Mouse (Mus musculus): ENCODE measurements around the gene Batf2. TPM values are rescaled to one million over a fixed set of nuclear protein-coding genes. Genes with fewer than 3 reads are reported as not detected.
"Not testable (repeated sequence)": the region's sequence is repeated elsewhere in the genome, so short reads cannot be mapped to it uniquely, and the experiment has no call there.

Gene Batf2
- total RNA-seq (2021): 1 to 10 TPM in 1 of 2 experiments, under 1 TPM in 1; 0.57 to 1.6 TPM
- long read RNA-seq, experiment 1, partial matches to known transcripts: 0 of 2 reads
- long read RNA-seq, experiment 1, other reads (novel, unspliced or antisense): 2 of 2 reads
- long read RNA-seq, experiment 2, partial matches to known transcripts: 0 of 2 reads
- long read RNA-seq, experiment 2, other reads (novel, unspliced or antisense): 1 of 2 reads

DNA sequence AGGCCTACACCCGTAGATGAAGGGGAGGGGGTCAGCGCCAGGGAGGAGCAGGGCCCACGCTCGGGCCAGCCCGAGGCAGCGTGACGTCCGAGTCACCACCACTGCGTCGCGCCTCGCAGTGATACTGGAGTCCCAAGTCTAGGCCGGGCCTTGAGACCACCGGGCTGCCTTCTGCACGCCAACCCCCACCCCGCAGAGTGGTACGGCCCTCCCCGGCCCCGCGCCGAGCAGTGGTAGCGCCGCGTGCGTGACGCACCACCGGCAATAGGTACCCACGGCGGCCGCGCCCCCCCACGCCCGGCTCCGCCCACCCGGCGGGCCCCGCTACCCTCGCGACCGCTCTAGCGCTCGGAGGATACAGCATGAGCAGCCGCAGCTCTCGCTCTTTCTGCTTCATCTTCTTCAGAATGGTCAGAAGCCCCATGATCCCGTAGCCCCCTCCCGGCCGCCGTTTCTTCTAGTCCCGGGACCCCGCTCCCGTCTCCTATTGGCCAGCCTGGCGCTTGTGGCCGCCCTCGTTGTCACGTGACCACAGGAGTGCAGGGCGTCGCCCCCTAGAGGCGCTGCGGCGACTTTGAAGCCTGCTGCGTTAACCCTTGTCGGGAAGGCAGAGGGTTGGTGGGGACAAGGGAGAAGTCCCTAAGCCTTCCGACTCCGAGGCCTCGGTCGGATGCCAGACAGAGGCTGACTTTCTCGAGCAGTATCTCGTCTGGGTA lies at the start of gene Batf2:
TSS of gene Batf2 (plus strand) at position 306 of the 716 bp plus-strand sequence.
- peak; percentile 93 for DNase-seq

DNA sequence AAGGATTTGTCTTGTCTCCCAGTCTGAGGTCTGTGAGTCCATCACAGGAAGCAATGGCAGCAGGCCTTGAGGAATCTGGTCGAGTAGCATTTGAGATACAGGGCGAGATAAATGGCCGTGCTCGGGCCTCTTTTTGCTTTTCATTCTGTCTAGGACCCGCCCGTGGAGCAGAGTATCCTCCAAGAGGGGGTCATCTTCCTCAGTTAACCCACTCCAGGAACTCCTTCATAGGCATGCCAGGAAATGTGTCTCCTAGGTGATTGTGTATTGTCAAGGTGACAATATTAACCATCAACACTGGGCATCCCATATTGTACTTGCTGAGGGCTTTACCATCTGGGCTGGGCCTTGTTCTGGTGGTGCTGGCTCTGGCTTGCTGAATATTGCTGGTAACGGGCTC lies 46.7 kb upstream of the Batf2 start, which contains the start of gene AC131692.1:
TSS of gene AC131692.1 (plus strand) at position 301 of the 400 bp plus-strand sequence.
- DNase-seq: no peak

DNA sequence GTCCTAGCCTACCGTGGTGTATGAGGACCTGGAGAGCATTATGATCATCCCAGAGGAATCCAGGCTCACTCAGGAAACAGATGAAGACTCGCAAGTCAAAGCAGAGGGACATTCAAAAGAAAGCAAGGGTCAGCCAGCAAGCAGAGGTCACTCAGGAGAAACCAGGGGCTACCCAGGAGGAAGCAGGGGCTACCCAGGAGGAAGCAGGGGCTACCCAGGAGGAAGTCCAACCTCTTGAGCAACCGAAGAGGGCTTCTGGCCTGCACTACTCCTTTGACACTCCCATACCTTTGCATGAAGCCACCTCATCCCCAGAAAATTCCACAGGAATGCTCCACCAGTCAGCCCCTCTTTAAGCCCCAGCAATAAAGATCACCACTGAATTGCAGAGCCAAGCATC lies 42.9 kb upstream of the Batf2 start:
- no peak for DNase-seq

DNA sequence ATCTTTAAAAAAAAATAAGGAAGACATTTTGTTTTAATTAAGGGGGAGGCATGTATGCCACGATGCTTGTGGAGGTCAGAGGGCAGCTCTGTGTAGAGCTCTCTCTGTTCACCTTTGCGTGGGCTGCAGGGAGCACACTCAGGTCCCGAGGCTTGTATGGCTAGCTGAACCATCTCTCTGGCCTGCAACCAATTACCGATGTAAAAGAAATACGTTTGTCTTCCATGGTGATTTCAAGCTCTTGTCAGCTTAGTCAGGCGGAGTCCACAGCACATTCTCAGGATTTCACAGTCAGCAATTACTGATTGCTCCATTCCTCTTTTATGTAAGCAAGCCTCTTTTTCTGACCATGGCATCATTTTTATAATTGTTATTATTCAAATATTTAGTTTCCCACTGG lies 39.6 kb upstream of the Batf2 start:
- no peak for DNase-seq

DNA sequence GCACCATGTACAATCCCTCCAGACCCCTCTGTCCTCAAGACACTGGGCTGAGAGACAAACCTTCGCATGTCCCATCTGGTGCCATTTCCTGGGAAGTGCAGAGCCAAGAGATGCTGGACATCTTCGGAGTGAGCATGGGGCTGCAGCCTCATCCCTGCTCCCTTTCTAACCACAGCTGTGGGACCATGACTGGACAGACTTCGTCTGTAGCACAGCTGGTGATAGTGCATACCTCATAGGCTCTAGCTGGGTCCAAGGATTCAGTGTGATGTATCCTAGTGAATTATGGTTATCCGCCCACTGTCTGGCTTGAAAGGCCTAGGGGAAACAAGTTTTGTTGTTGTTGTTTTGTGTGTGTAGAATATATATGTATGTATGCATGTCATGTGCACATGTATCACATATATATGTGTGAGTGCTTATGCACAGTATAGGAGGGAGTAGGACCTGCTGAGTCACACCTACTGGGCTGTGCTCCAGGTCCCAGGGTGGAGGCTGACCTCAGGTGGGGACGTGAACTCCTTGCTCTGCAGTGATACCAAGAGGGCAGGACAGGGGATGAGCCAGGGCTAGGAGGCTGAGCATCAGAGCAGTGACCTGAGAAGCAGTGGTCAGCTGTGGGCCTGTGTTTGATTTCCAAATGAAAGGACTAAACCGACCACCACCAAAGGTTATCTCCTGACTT lies 38.5 kb upstream of the Batf2 start:
- no peak for DNase-seq

DNA sequence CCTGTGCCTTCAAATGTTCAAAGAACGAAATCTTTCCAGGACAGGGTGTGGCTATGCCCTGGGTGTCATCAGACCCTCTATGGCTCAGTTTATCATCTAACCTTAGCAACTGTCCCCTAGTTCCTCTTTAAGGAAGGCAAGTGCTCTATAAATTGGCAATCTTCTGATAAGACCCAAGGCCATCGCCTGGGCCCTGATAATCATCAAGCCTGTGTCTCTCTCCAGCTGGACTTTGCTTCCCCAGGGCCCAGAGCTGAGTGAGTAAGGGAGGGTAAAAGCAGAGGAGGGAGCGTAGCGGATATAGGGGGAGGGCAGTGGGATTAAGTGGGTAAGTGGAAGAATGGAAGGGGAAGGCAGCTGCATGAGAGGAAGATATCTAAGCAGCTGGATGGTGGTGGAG lies 36.3 kb upstream of the Batf2 start:
- DNase-seq: no peak

DNA sequence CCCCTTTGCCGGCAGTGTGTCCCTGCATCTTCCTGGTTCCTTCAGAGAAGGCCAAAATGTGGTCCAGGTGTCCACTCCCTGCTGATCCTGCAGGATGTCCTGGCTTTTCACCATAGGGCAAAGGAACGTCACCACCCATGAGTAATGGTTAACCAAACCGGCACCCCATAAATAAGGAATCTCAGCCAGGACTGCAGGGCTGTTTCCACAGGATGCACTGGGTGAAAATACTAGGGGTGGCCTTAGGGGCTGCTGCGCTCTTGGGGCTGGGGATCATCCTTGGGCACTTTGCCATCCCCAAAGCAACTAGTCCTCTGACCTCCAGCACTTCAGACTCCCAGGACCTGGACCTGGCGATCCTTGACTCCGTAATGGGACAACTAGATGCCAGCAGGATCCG lies 35.2 kb upstream of the Batf2 start, which contains the start of gene Naaladl1:
TSS of gene Naaladl1 (plus strand) at position 197 of the 400 bp plus-strand sequence.
- no peak for DNase-seq

DNA sequence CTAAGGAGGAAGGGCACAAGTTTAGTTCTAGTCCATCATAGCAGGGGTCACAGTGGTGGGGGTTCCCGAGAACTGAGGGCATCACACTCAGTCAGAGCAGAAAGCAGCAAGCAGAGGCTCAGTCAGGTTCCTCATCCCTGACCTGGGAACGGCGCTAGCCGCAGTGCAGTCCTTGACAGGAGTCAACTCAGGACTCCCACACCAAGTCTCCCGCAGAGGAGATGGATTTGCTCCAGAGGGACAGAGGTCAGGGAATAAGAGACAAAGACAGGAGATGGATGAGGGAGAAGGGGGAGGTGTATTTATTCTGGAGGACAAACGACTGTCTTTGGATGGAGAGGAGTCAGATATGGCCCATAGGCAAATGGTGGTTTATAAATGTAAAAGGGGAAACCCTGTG lies 27.7 kb upstream of the Batf2 start:
- DNase-seq: no peak

DNA sequence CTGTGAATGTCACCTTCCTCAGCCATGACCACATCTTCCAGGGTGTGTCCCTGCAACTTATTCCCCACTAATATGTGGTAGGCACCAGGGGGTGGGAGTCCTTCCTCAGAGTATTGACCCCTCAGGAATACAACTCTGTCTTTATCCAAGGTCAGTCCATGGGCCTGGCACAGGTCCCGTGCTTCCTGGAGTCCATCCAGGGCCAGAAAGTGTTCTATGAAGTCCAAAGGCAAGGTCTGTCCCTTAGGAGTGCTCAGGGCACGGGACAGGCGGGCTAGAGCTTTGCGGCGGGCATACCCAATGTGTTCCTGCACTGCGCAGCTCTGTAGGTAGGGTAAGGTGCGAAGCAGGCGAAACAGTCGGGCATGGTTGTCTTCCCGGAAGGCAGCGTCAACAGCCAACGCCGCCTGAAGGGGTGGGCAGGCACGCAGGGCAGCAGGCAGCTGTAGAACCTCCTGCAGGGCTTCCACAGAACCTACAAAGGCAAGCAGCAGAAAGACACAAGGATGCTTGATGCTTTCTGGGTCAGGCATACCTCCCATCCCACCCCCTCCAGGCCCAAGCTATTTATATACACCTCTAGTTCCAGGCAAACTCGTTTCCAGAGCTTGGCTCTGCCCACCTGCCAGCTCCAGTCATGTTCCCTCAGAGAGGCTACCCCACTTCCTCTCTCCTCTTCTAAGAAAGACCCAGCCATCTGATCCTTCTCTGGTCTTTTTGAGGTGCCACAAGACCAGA lies 24.5 kb upstream of the Batf2 start:
- peak; percentile 82 for DNase-seq

DNA sequence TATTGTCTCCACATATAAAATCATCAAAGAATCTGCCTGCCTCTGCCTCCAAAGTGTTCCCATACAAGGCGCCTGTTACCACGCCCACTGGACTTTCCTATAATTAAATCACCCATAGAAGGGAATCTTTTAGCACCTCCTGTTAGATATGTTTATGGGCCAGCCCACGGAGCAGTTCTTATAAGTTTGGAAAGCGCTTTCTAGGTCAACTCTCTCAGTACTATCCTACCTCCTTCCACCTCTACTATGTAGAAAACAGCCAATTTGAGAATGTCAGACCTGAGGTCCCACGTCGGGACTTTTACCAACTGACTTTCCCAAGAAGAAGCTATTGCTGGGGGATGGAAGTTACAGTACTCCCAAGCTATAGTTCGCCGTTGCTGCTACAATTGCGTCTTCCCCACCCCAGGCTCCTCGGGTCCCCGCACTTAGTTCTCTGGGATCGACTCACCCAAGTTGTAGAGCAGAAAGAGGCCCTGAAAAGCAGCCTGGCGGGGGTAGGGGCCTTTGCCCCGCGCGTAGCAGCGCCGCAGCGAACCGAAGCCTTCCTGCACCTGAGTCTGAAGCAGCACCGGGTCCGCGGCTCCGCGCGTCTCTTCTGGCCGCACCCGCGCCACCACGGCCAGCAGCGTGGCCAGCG lies 23.3 kb upstream of the Batf2 start:
- DNase-seq: no peak

DNA sequence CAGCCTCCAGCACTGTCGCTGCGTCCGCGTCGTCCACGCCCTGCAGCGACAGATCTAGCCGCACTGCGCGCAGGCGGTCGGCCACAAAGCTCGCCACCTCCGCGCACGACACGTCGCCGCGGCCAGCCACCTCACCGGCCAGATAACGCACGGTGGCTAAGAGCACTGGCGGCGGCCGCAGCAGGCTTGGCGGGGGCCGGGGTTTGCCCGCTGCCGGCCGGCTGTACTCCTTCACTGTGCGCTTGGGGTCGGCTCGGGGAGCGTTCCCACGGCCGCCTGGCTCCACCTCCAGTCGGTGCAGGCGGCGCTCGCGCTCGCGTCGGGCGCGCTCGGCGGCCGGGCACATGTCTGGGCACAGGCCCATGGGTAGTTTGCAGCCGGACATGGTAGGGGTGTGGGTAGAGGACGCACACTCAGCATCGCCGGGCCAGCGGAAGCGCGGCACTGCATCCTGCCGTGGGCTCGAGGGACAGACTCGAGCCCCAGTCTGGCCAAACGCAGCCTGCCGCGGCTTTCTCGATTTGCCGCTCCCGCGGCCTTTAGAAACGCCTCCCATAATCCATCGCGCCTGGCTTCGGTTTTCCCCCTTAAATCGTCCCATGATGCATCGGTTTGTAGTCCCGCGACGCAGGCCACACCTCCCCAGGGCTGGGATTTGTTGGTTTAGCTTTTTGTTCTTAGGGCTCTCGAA lies 22.7 kb upstream of the Batf2 start, which contains the start of gene Sac3d1:
TSS of gene Sac3d1 (minus strand) at position 665 of the 691 bp plus-strand sequence.
- DNase-seq: peak; percentile 91

DNA sequence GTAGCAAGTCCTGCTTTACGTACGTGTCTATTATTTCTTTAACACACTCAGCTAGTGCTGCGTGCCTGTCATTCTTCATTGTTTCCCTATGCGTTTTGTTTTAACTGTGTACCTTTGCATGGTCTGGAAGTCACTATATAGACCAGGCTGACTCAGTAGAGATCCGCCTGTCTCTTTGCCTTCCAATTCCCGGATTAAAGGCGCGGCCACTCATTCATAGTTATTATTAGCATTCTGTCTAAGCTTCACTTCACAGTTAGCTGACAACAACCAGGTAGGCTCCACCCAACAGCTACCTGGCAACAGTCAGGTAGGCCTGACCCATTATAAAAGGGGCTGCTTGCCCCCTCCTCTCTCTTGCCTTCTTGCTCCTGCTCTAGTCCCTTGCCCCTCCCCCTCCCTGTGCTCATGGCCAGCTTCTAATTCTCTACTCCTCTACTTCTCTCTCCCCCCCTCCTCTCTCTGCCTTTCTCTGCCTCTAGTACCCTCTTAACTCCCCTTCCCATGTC lies 22.1 kb upstream of the Batf2 start:
- DNase-seq: no peak

DNA sequence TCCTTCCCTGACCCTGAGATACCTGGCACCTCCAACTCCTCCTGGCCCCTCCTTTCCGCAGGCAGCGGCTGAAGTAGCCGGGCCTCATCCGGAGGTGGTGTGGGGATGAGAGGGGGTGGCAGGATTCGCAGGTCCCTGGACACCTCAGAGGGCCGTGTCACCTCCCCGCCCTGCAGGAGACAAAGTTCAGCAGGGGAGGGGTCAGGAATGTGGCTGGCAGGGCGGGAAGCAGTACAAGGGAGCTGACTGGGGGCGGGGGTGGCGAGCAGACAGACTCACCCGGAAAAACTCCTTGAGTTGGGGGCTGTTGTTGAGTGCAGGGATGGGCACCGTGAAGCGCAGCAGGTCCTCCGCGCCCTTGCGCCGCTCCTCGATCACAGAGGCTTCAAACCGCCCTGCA lies 19.0 kb upstream of the Batf2 start:
- no peak for DNase-seq

DNA sequence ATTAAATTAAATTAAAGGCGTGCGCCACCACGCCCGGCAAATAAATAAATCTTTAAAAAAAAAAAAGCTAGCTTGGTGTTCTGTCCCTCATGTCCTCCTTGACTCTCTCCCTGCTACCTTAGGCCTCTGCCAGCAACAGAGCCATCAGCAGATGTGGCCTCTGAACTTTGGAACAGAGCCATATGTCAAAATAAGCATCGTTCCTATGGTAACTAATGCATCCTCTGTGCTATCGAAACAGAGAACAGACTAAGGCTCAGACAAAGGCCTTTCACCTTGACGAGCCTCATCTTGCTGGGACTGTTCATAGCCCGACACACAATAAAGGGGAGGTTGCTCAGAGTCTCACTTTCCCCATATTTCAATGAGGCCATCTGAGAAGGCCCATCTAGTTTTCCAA lies 17.5 kb upstream of the Batf2 start:
- no peak for DNase-seq

DNA sequence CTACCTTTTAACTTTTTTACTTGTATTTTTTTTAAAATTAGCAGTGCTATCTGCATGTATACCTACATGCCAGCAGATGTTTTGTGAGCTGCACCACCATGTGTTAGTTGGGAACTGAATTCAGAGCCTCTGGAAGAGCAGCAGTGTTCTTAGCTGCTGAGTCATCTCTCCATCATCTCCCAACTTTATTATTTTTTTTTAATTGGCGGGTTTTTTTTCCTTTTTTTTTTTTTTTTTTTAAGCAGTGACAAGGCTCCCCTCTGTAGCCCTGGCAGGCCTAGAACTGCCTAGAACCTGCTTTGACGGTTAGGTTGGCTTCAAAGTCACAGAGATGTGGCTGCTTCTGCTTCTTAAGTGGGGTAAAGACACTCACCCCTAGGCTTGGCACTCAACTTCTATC lies 15.9 kb upstream of the Batf2 start:
- no peak for DNase-seq

DNA sequence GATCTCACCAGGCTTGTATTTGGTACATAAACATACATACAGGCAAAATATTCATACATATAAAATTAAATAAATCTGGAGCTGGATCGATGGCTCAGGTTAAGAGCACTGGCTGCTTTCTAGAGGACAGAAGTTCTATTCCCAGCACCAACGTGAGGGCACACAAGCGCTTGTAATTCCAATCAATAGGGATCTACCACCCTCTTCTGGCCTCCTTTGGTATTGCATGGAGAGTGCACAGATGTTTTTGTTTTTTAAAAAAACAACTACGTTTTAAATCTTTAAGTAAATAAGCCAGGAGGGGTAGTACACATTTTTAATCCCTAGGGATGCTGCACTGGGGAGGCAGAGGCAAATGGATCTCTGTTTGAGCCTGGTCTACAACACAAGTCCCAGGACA lies 14.5 kb upstream of the Batf2 start:
- peak; percentile 75 for DNase-seq

DNA sequence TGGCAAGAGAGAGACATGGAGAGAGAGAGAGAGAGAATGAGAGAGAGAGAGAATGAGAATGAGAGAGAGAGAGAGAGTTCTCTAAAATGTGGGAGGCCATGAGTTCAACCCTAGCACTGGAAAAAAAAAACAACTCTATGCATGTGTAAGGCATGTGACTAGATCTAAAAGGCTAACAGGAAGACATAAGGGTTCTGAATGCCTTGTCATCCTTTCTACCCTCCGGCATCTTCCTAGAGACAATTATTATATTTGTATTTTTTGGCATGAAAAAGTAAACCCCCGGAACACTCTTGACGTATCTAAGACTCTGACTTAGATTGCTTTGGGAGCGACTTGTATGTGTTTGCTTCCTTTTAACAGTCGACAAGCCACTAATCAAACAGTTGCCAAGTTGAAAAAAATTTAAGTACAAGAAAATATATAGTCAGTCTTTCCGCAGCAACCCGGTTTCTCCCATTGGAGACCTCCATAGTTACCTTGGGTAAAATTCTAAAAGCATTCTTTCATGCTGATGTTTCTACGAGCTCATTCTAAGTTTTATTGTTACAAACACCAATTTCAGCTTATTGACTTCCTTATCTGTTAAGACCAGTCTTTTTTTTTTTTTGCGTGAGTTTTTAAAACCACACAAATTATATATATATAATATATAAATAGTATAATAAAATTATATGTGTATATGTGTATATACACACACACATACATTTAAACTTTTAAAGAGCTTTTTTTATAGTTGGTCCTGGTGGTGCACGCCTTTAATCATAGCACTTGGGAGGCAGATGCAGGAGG lies 13.8 kb upstream of the Batf2 start:
- DNase-seq: no peak

DNA sequence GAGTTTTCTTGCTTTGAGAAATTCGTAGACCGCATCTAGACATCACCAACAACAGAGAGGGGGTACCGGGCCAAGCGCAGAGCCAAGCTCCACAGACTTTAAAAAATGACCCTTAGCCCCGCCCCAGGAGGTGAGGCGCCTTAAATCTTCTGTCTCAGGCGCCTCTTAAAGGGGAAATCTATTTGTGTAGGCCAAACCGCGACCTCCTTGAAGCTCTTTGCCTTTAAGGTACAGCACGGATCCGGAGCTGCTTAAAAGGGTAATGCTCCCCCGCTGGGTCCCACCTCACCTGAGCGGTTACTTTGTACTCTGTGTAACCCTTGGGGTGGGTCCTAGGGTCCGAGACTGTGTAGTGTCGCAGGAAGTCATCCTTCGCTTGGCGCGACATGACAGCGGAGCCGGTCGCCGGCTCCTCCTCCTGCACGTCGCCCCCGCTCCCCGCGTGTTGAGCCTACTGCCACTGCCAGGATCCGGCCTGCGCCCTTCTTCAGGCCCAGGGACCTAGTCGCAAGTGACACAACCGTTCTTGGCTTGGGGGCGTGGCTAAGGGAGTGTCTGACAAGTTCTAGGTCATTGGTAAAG lies 12.9 kb upstream of the Batf2 start, which contains the start of gene Snx15:
TSS of gene Snx15 (minus strand) at position 545 of the 582 bp plus-strand sequence.
- DNase-seq: peak; percentile 94

DNA sequence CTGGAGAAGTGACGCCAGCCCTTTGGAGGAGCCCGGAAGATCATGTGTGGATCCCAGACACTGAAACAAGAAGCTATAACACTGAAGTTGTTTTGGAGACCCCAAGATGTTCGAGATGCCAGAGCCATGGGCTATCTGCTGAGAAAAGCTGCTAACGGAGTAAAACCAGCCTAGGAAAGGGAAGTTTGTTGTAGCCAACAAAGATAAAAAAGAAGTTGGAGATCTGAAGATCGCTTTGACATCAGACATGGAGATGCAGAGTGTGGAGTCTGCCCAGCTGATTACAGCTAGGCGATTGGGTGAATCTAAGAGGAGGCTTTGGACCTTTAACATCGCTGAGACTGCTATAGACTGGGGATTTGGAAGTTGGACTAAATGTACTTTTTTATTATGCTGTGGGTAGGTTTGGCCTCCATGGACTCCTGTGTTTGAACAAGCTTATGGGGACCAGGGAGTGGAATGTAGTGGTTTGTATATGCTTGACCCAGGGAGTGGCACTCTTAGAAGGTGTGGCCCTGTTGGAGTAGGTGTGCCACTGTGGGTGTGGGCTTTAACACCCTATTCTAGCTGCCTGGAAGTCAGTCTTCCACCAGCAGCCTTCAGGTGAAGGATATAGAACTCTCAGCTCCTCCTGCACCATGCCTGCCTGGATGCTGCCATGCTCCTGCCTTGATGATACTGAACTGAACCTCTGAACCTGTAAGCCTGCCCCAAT lies 10.2 kb upstream of the Batf2 start:
- not testable (repeated sequence) for DNase-seq

All from adrenal gland, postnatal 10 days (tissue).